Comparison of ENCODE assay signal across 9 mouse cellular contexts in genomic region chr6:88937971-88938663, GRCm38 (mm10). TPM values are rescaled to one million over a fixed set of nuclear protein-coding genes. Genes with fewer than 3 reads are reported as not detected.
DNase-seq lines count a peak whose midpoint lies in the region; ATAC-seq lines count a peak whose summit lies in the region.
"Had no signal": no experiment of that assay in that cellular context is flagged by ENCODE, and none has a peak within 500 bp of the region (broad histone marks: within the 10 kb centered on the region; RNA-seq: fewer than 3 reads in every experiment).

No protein-coding gene starts in this region.

- H3K9ac ChIP-seq in lung, embryonic 16.5 days (ENCODE audit: low read length), result no peak overlapping the region

- peaks cover 28% of the 10 kb centered on the region for H3K4me1 ChIP-seq in lung, embryonic 16.5 days (replicated peaks; ENCODE audit: control insufficient read depth, insufficient read depth, low read length)
- peaks cover 98% of the 10 kb centered on the region for H3K4me1 ChIP-seq in forebrain, embryonic 10.5 days
- peaks cover 99% of the 10 kb centered on the region for H3K4me1 ChIP-seq in midbrain, embryonic 10.5 days

- H3K4me3 ChIP-seq in lung, embryonic 16.5 days (ENCODE audit: low read length), result no peak overlapping the region
- no peak overlapping the region for H3K4me3 ChIP-seq in forebrain, embryonic 10.5 days
- H3K4me3 ChIP-seq in midbrain, embryonic 10.5 days, result peak overlapping the region; percentile 29; the same call in 1 of the 2 replicates

- H3K27me3 ChIP-seq in lung, embryonic 16.5 days (ENCODE audit: control insufficient read depth, insufficient read depth, low read depth, low read length), result no peaks in the 10 kb centered on the region
- H3K27me3 ChIP-seq in forebrain, embryonic 10.5 days (ENCODE audit: poor library complexity, severe bottlenecking), result peaks cover 61% of the 10 kb centered on the region
- peaks cover 43% of the 10 kb centered on the region for H3K27me3 ChIP-seq in midbrain, embryonic 10.5 days (ENCODE audit: low read depth, poor library complexity, severe bottlenecking)

- WGBS in lung, embryonic 16.5 days, result 41% methylated on average over 4 of the region's 4 CpGs
- 15% methylated on average over 4 of the region's 4 CpGs for WGBS in forebrain, embryonic 10.5 days
- WGBS in midbrain, embryonic 10.5 days, result 12% methylated on average over 4 of the region's 4 CpGs

- DNase-seq in lung, postnatal 36 days, result no peak
- DNase-seq in forebrain, embryonic 10.5 days (ENCODE audit: extremely low spot score, low spot score), result no peak
- DNase-seq in midbrain, embryonic 10.5 days (ENCODE audit: low spot score), result peak; percentile 79
- peak; percentile 47 to 74 for DNase-seq in thymus, postnatal 36 days
- no peak for DNase-seq in cerebellum, postnatal 25 days
- DNase-seq: cerebellum, adult 18-20 months had no signal

- H3K27ac ChIP-seq in lung, embryonic 16.5 days (ENCODE audit: low read length), result no peak overlapping the region
- peak overlapping the region; percentile 83 for H3K27ac ChIP-seq in forebrain, embryonic 10.5 days
- peak overlapping the region; percentile 93 for H3K27ac ChIP-seq in midbrain, embryonic 10.5 days (replicated peaks)

- no peaks in the 10 kb centered on the region for H3K9me3 ChIP-seq in lung, embryonic 16.5 days (ENCODE audit: control insufficient read depth, low read length)
- no peaks in the 10 kb centered on the region for H3K9me3 ChIP-seq in forebrain, embryonic 10.5 days
- H3K9me3 ChIP-seq in midbrain, embryonic 10.5 days (replicated peaks), result no peaks in the 10 kb centered on the region

- peak; percentile 32; the same call in 1 of the 2 replicates for ATAC-seq in lung, embryonic 16.5 days (ENCODE audit: low read depth)
- no peak for ATAC-seq in megakaryocyte-erythroid progenitor cell, adult 5-6 weeks (replicated peaks; ENCODE audit: low FRiP score, low TSS enrichment, poor library complexity, severe bottlenecking)
- ATAC-seq: lung, postnatal 0 days had no signal

- no peaks in the 10 kb centered on the region for H3K36me3 ChIP-seq in lung, embryonic 16.5 days (ENCODE audit: control insufficient read depth, insufficient read depth, low read length)
- H3K36me3 ChIP-seq in forebrain, embryonic 10.5 days (replicated peaks), result no peaks in the 10 kb centered on the region
- H3K36me3 ChIP-seq in midbrain, embryonic 10.5 days, result no peaks in the 10 kb centered on the region

- H3K4me2 ChIP-seq in lung, embryonic 16.5 days (ENCODE audit: low read depth, low read length), result no peak overlapping the region

RNA-seq across cellular contexts. Expression of gene Tpra1, which starts 36.1 kb away (rescaled TPM):
- polyA plus RNA-seq in lung, embryonic 16.5 days (2015; fragmentation: Nextera tagmentation; extraction: Ambion mirVana), result 80.1 and 85.3 TPM in 2 replicates
- 47.9 and 51.5 TPM in 2 replicates for polyA plus RNA-seq in forebrain, embryonic 10.5 days (2016; fragmentation: Nextera tagmentation; extraction: Ambion mirVana)
- 56.0 and 57.6 TPM in 2 replicates for polyA plus RNA-seq in midbrain, embryonic 10.5 days (2016; fragmentation: Nextera tagmentation; extraction: Ambion mirVana)
- total RNA-seq in megakaryocyte-erythroid progenitor cell, adult 5-6 weeks (2014; fragmentation: Nextera tagmentation), result 31.4 and 39.7 TPM in 2 replicates
- 25.6 and 27.6 TPM in 2 replicates for total RNA-seq in megakaryocyte-erythroid progenitor cell, adult 5-6 weeks (2017)

RNA-seq across cellular contexts. Expression of gene Mcm2, which starts 39.5 kb away (rescaled TPM):
- polyA plus RNA-seq in lung, embryonic 16.5 days (2015; fragmentation: Nextera tagmentation; extraction: Ambion mirVana), result 119 and 125 TPM in 2 replicates
- polyA plus RNA-seq in forebrain, embryonic 10.5 days (2016; fragmentation: Nextera tagmentation; extraction: Ambion mirVana), result 305 and 322 TPM in 2 replicates
- 290 and 301 TPM in 2 replicates for polyA plus RNA-seq in midbrain, embryonic 10.5 days (2016; fragmentation: Nextera tagmentation; extraction: Ambion mirVana)
- 175 and 213 TPM in 2 replicates for total RNA-seq in megakaryocyte-erythroid progenitor cell, adult 5-6 weeks (2014; fragmentation: Nextera tagmentation)
- 181 and 236 TPM in 2 replicates for total RNA-seq in megakaryocyte-erythroid progenitor cell, adult 5-6 weeks (2017)

Comparison
In these comparisons a context has a peak if more than half of its experiments do, and no peak if none do; other contexts are left out.
1. DNase-seq: peak in midbrain, embryonic 10.5 days (single experiment) and thymus, postnatal 36 days (2 of 2); none in lung, postnatal 36 days (single experiment), forebrain, embryonic 10.5 days (single experiment) and cerebellum, postnatal 25 days (0 of 2).